Mouse (Mus musculus): ENCODE measurements around the gene Themis3. TPM values are rescaled to one million over a fixed set of nuclear protein-coding genes. Genes with fewer than 3 reads are reported as not detected.
A peak's percentile ranks its signal among the peaks of the same experiment; 100 is the strongest.
"Not testable (repeated sequence)": the region's sequence is repeated elsewhere in the genome, so short reads cannot be mapped to it uniquely, and the experiment has no call there.

Themis3 gene
- polyA plus RNA-seq, 1 experiment: 30.1 TPM

- Histone ChIP-seq H3K4me3 (ENCODE audit: low read depth, low read length) (no peak overlapping the region), H3K27ac (ENCODE audit: insufficient read depth, low read depth, low read length) (no peak overlapping the region), H3K4me1 (ENCODE audit: control insufficient read depth, insufficient read depth, insufficient read length, low read length) (no peaks in the 10 kb centered on the region), H3K27me3 (ENCODE audit: control insufficient read depth, insufficient read depth, low read length) (no peaks in the 10 kb centered on the region), H3K36me3 (ENCODE audit: control insufficient read depth, insufficient read depth, low read length) (peaks cover 30% of the 10 kb centered on the region)
- TF ChIP-seq CTCF (IDR thresholded peaks at IDR 0.05; ENCODE audit: extremely low read depth, insufficient read length, insufficient replicate concordance, low read depth, low read length) (no peak), POLR2A (IDR thresholded peaks at IDR 0.05; ENCODE audit: low read depth, low read length) (no peak)
- 26% methylated on average over 2 of the region's 2 CpGs for WGBS
These were observed 33.0 kb downstream of the Themis3 start for GRCm38 (mm10) chr17:66561380-66561779.

- H3K36me3 ChIP-seq (ENCODE audit: control insufficient read depth, insufficient read depth, low read length): peaks cover 46% of the 10 kb centered on the region
- WGBS: 89% methylated on average over 17 of the region's 17 CpGs
These were observed 35.8 kb downstream of the Themis3 start for GRCm38 (mm10) chr17:66558404-66559317.

GRCm38 (mm10) chr17:66552690-66553089, 41.7 kb downstream of the Themis3 start:
- Histone ChIP-seq H3K4me3 (ENCODE audit: low read depth, low read length) (no peak overlapping the region), H3K36me3 (ENCODE audit: control insufficient read depth, insufficient read depth, low read length) (peaks cover 35% of the 10 kb centered on the region), H3K27me3 (ENCODE audit: control insufficient read depth, insufficient read depth, low read length) (no peaks in the 10 kb centered on the region), H3K27ac (ENCODE audit: insufficient read depth, low read depth, low read length) (no peak overlapping the region), H3K4me1 (ENCODE audit: control insufficient read depth, insufficient read depth, insufficient read length, low read length) (no peaks in the 10 kb centered on the region)
- TF ChIP-seq CTCF (IDR thresholded peaks at IDR 0.05; ENCODE audit: extremely low read depth, insufficient read length, insufficient replicate concordance, low read depth, low read length) (no peak), POLR2A (IDR thresholded peaks at IDR 0.05; ENCODE audit: low read depth, low read length) (no peak)
- 77% methylated on average over 4 of the region's 4 CpGs for WGBS

More at GRCm38 (mm10) chr17:66558404-66559317, 35.8 kb downstream of the Themis3 start:
- H3K4me3 ChIP-seq (ENCODE audit: low read depth, low read length): no peak overlapping the region
- H3K4me1 ChIP-seq (ENCODE audit: control insufficient read depth, insufficient read depth, insufficient read length, low read length): no peaks in the 10 kb centered on the region
- H3K27ac ChIP-seq (ENCODE audit: insufficient read depth, low read depth, low read length): no peak overlapping the region
- peak; percentile 57; the same call in 1 of the 2 replicates for TF ChIP-seq CTCF (IDR thresholded peaks at IDR 0.05; ENCODE audit: extremely low read depth, insufficient read length, insufficient replicate concordance, low read depth, low read length)
- TF ChIP-seq POLR2A (IDR thresholded peaks at IDR 0.05; ENCODE audit: low read depth, low read length): no peak
- H3K27me3 ChIP-seq (ENCODE audit: control insufficient read depth, insufficient read depth, low read length): no peaks in the 10 kb centered on the region

GRCm38 (mm10) chr17:66550486-66550885, 43.9 kb downstream of the Themis3 start:
- Histone ChIP-seq H3K27me3 (ENCODE audit: control insufficient read depth, insufficient read depth, low read length) (no peaks in the 10 kb centered on the region), H3K4me3 (ENCODE audit: low read depth, low read length) (no peak overlapping the region), H3K4me1 (ENCODE audit: control insufficient read depth, insufficient read depth, insufficient read length, low read length) (no peaks in the 10 kb centered on the region), H3K36me3 (ENCODE audit: control insufficient read depth, insufficient read depth, low read length) (peaks cover 19% of the 10 kb centered on the region), H3K27ac (ENCODE audit: insufficient read depth, low read depth, low read length) (no peak overlapping the region)
- TF ChIP-seq POLR2A (IDR thresholded peaks at IDR 0.05; ENCODE audit: low read depth, low read length) (no peak), CTCF (IDR thresholded peaks at IDR 0.05; ENCODE audit: extremely low read depth, insufficient read length, insufficient replicate concordance, low read depth, low read length) (peak; percentile 34; the same call in 1 of the 2 replicates)
- WGBS: 94% methylated on average over 5 of the region's 5 CpGs

- 84% methylated on average over 1 of the region's 1 CpGs for WGBS
- H3K27me3 ChIP-seq (ENCODE audit: control insufficient read depth, insufficient read depth, low read length): no peaks in the 10 kb centered on the region
- no peak overlapping the region for H3K4me3 ChIP-seq (ENCODE audit: low read depth, low read length)
- no peak overlapping the region for H3K27ac ChIP-seq (ENCODE audit: insufficient read depth, low read depth, low read length)
- H3K36me3 ChIP-seq (ENCODE audit: control insufficient read depth, insufficient read depth, low read length): no peaks in the 10 kb centered on the region
- H3K4me1 ChIP-seq (ENCODE audit: control insufficient read depth, insufficient read depth, insufficient read length, low read length): no peaks in the 10 kb centered on the region
- no peak for TF ChIP-seq POLR2A (IDR thresholded peaks at IDR 0.05; ENCODE audit: low read depth, low read length)
- no peak for TF ChIP-seq CTCF (IDR thresholded peaks at IDR 0.05; ENCODE audit: extremely low read depth, insufficient read length, insufficient replicate concordance, low read depth, low read length)
These were observed 62.1 kb downstream of the Themis3 start for GRCm38 (mm10) chr17:66532285-66532684.

GRCm38 (mm10) chr17:66523396-66523795, 71.0 kb downstream of the Themis3 start:
- H3K27ac ChIP-seq (ENCODE audit: insufficient read depth, low read depth, low read length): no peak overlapping the region
- no peaks in the 10 kb centered on the region for H3K36me3 ChIP-seq (ENCODE audit: control insufficient read depth, insufficient read depth, low read length)
- no peaks in the 10 kb centered on the region for H3K27me3 ChIP-seq (ENCODE audit: control insufficient read depth, insufficient read depth, low read length)
- peaks cover 5% of the 10 kb centered on the region for H3K4me1 ChIP-seq (ENCODE audit: control insufficient read depth, insufficient read depth, insufficient read length, low read length)
- TF ChIP-seq POLR2A (IDR thresholded peaks at IDR 0.05; ENCODE audit: low read depth, low read length) (no peak), CTCF (IDR thresholded peaks at IDR 0.05; ENCODE audit: extremely low read depth, insufficient read length, insufficient replicate concordance, low read depth, low read length) (no peak)
- H3K4me3 ChIP-seq (ENCODE audit: low read depth, low read length): no peak overlapping the region
- 52% methylated on average over 5 of the region's 5 CpGs for WGBS

GRCm38 (mm10) chr17:66522631-66523030, 71.8 kb downstream of the Themis3 start:
- H3K27me3 ChIP-seq (ENCODE audit: control insufficient read depth, insufficient read depth, low read length); H3K27ac ChIP-seq (ENCODE audit: insufficient read depth, low read depth, low read length); H3K4me3 ChIP-seq (ENCODE audit: low read depth, low read length); H3K36me3 ChIP-seq (ENCODE audit: control insufficient read depth, insufficient read depth, low read length); H3K4me1 ChIP-seq (ENCODE audit: control insufficient read depth, insufficient read depth, insufficient read length, low read length): not testable (repeated sequence)
- 83% methylated on average over 1 of the region's 1 CpGs for WGBS

Measured in small intestine, adult 2 months (tissue).